Mouse (Mus musculus) hindbrain, embryonic 13.5 days (tissue): ENCODE measurements around the gene Gm648. TPM values are rescaled to one million over a fixed set of nuclear protein-coding genes. Genes with fewer than 3 reads are reported as not detected.

Experiments used
- microRNA-seq: library from miRNA; unstranded; fragments of <30 nt; microRNA quantifications from one replicate; pipeline ENCODE4, GENCODE M21; 2016
- polyA plus RNA-seq: library from polyadenylated mRNA; unstranded; fragments of >200 nt; fragmentation: Nextera tagmentation; extraction: Ambion mirVana; gene quantifications from 2 replicates; pipeline ENCODE4 v1.2.1, GENCODE M21; 2015

Gm648 gene
- polyA plus RNA-seq, 1 experiment from 2014 or later: 0.27 TPM

Small RNAs within 50 kb of the gene (microRNA-seq; reads per million reads assigned to microRNA genes)
- not detected for gene Mir5116

Other genes starting within 250 kb of the Gm648 start
- 5.4 and 5.5 TPM in 2 replicates for gene Zfp449, start 203.2 kb downstream of the Gm648 start, polyA plus RNA-seq
- 20.4 and 20.7 TPM in 2 replicates for gene Smim10l2a, start 175.0 kb downstream of the Gm648 start, polyA plus RNA-seq
- gene Gm2174, start 101.6 kb downstream of the Gm648 start, polyA plus RNA-seq: 1.4 TPM in 1 of 2 replicates, not detected in the other
- 18.8 and 20.3 TPM in 2 replicates for gene Ints6l, start 94.7 kb downstream of the Gm648 start, polyA plus RNA-seq
- gene Gm10477, start 24.9 kb downstream of the Gm648 start, polyA plus RNA-seq: not detected in 2 replicates
- gene Mmgt1, start 48.5 kb upstream of the Gm648 start, polyA plus RNA-seq: 54.1 and 54.9 TPM in 2 replicates
- 52.5 and 54.8 TPM in 2 replicates for gene Slc9a6, start 60.2 kb upstream of the Gm648 start, polyA plus RNA-seq
- gene Fhl1, start 182.2 kb upstream of the Gm648 start, polyA plus RNA-seq: 127 and 139 TPM in 2 replicates